Mouse (Mus musculus) ES-Bruce4 (cell line): ENCODE results near the gene Gsg1l2. TPM values are rescaled to one million over a fixed set of nuclear protein-coding genes. Genes with fewer than 3 reads are reported as not detected.

Experiments
- H3K27ac ChIP-seq: 2 replicates; pipeline ENCODE4 v1.5.1; 2012; ENCODE audit warnings: low read length, inconsistent platforms; ENCODE audit not compliant: insufficient read depth
- H3K27me3 ChIP-seq: 2 replicates; pipeline ENCODE4 v1.6.1; 2012; ENCODE audit warnings: mild to moderate bottlenecking, low read length, inconsistent platforms; ENCODE audit not compliant: control insufficient read depth, poor library complexity, insufficient read depth, severe bottlenecking
- H3K36me3 ChIP-seq: 2 replicates; pipeline ENCODE4 v1.6.1; 2012; ENCODE audit warnings: inconsistent platforms, mild to moderate bottlenecking, low read length, moderate library complexity; ENCODE audit not compliant: control insufficient read depth, poor library complexity, insufficient read depth, severe bottlenecking
- H3K4me1 ChIP-seq: one replicate; pipeline ENCODE4 v1.8.1; 2011; ENCODE audit warnings: low read length; ENCODE audit not compliant: control insufficient read depth, insufficient read depth
- H3K4me3 ChIP-seq: 2 replicates; pipeline ENCODE4 v1.5.1; 2011; ENCODE audit warnings: low read depth, mild to moderate bottlenecking, low read length
- H3K9ac ChIP-seq: 2 replicates; pipeline ENCODE4 v1.6.1; 2012; ENCODE audit warnings: low read depth, mild to moderate bottlenecking, inconsistent platforms; ENCODE audit not compliant: poor library complexity, severe bottlenecking
- H3K9me3 ChIP-seq: replicated peaks from 2 replicates; pipeline ENCODE4 v1.6.1; 2012; ENCODE audit warnings: mild to moderate bottlenecking, low read length, inconsistent platforms; ENCODE audit not compliant: control insufficient read depth, poor library complexity, insufficient read depth, severe bottlenecking
- CTCF ChIP-seq: IDR thresholded peaks from one replicate; pipeline ENCODE4 v1.8.1; 2011; ENCODE audit warnings: low read depth, low read length
- EP300 ChIP-seq: IDR thresholded peaks from 2 replicates; pipeline ENCODE4 v1.6.1; 2011; ENCODE audit warnings: low read depth, low read length; ENCODE audit not compliant: insufficient read depth
- POLR2A ChIP-seq: IDR thresholded peaks from one replicate; pipeline ENCODE4 v1.8.1; 2011; ENCODE audit warnings: low read length; ENCODE audit not compliant: insufficient read depth
- polyA plus RNA-seq: library from polyadenylated mRNA; stranded (reverse); fragments of >200 nt; gene quantifications from 2 replicates; pipeline ENCODE4 v1.2.4, GENCODE M21; 2011; ENCODE audit warnings: low read depth; ENCODE audit not compliant: missing spikeins, insufficient read depth, insufficient read length

The Gsg1l2 gene
- polyA plus RNA-seq, 1 experiment, result not detected

DNA sequence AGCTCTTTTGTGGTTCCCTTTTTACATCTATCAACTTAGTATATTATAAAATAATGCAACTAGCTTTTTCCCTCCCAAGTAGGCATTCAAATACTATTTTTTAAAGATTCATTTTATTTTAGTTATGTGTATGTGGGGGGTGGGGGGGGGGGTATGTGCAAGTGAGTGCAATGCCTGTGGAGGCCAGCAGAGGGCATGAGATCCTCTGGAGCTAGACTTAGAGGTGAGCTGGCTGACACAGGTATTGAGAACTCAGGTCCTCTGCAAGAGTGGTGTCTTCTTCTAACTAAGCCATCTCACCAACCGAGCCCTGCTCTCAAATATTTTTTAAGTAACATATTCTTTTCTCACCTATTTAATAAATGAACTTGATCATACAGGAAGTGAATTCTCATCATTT is 31.1 kb downstream of the Gsg1l2 start:
- Histone ChIP-seq H3K36me3 (no peaks in the 10 kb centered on the region; the same call in 1 of the 2 replicates), H3K4me3 (no peak overlapping the region), H3K4me1 (peaks cover 2% of the 10 kb centered on the region), H3K9me3 (no peaks in the 10 kb centered on the region), H3K27ac (no peak overlapping the region), H3K27me3 (no peaks in the 10 kb centered on the region), H3K9ac (no peak overlapping the region)
- TF ChIP-seq CTCF (peak; percentile 46), EP300 (no peak), POLR2A (no peak)

DNA sequence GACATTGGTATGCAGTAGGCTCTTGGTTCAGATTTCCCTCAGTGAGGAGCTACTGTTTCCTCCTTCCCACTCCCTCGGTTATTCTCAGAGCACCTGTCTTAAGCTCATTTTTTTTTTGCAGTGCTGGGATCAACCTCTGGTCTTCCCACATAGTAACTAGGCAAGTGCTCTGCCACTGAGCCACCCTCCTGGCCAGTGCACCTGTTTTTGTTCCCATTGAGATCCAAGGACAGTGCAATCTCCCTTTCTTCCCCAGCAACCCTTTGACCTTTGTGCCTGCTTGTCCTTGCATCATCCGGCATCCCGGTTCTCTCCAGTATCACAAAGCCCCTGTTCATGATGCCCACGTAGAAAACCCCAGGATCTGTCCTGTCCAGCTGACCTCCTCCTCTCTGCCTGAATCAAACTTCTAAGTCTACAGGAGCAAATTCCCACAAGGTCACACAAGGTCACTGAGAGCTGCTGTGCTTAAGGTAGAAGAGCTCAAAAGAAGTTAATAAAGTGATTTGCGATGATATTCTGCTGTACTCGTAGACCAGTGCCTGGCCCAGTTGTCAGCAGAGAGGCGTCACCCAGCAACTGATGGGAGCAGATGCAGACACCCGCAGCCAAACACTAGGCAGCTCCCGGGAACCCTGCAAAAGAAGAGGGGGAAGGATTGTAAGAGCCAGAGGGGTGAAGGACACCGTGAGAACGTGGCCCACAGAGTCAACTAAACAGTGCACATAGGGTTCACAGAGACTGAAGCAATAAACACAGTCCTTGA is 32.6 kb downstream of the Gsg1l2 start:
- Histone ChIP-seq H3K27me3 (no peaks in the 10 kb centered on the region), H3K36me3 (no peaks in the 10 kb centered on the region; the same call in 1 of the 2 replicates), H3K4me3 (no peak overlapping the region), H3K4me1 (peaks cover 2% of the 10 kb centered on the region), H3K27ac (no peak overlapping the region), H3K9me3 (no peaks in the 10 kb centered on the region), H3K9ac (no peak overlapping the region)
- TF ChIP-seq EP300 (no peak), CTCF (no peak), POLR2A (no peak)

DNA sequence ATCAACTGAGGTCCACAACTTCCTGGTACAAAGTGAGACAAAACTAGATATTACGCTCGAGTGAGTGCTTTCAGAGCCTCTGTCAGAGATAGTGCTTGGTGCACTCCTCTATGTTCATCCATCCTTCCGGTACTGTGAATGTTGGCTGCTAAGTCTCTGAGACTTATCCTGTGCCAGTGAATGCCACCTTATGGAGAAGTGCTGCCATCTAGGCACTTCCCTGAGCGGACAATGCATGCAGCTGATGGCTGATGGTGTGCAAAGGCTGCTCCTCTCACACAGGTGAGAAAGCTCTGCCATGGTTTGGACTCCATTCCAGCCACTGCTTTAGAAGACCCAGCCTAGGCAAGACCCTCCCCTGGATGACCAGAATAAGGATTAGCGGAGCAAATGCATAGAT is 33.6 kb downstream of the Gsg1l2 start:
- TF ChIP-seq POLR2A, result no peak
- no peak for TF ChIP-seq EP300
- no peak for TF ChIP-seq CTCF
- Histone ChIP-seq H3K9ac (no peak overlapping the region), H3K27ac (no peak overlapping the region), H3K9me3 (no peaks in the 10 kb centered on the region), H3K27me3 (no peaks in the 10 kb centered on the region), H3K4me3 (no peak overlapping the region), H3K36me3 (no peaks in the 10 kb centered on the region; the same call in 1 of the 2 replicates), H3K4me1 (peaks cover 2% of the 10 kb centered on the region)

DNA sequence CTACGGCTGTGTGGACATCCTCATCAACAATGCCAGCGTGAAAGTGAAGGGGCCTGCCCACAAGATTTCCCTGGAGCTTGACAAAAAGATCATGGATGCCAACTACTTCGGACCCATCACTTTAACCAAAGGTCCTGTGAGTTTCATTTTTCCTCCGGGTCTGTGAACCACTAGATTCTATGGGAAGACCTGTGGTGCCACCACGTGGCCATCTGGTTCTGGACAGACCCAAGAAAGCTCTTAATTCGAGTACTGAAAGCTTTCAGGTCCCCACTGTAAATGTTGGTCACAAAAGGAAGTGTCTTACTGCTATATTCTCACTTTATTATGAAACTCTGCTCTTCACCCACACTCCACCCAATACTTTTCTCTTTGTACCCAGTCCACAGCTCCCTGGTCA is 37.1 kb downstream of the Gsg1l2 start:
- H3K9ac ChIP-seq, result no peak overlapping the region
- H3K4me3 ChIP-seq, result no peak overlapping the region
- no peak for TF ChIP-seq EP300
- no peak for TF ChIP-seq POLR2A
- no peak for TF ChIP-seq CTCF
- H3K27me3 ChIP-seq, result no peaks in the 10 kb centered on the region
- H3K9me3 ChIP-seq, result no peaks in the 10 kb centered on the region
- H3K27ac ChIP-seq, result no peak overlapping the region
- H3K4me1 ChIP-seq, result peaks cover 2% of the 10 kb centered on the region
- H3K36me3 ChIP-seq, result no peaks in the 10 kb centered on the region; the same call in 1 of the 2 replicates

DNA sequence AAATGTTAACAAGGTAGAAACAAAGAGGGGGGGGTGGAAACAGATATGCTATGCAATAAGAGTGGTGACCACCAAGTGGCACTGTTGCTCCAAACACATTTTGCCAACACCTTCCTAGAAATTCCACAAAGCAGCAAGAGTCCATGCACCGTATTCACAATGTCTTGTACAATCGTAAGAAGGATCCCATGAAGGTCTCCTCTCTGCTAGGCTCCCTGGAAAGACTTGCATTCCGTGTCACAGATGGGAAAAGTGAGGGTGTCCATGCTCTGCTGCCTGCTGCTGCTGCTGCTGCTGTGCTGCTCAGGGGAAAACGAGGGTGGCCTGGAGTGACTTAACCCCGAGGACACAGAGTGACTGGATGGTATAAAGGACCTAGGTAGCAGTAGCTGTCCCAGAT is 45.2 kb downstream of the Gsg1l2 start:
- H3K4me3 ChIP-seq, result no peak overlapping the region
- no peaks in the 10 kb centered on the region for H3K27me3 ChIP-seq
- no peak overlapping the region for H3K9ac ChIP-seq
- H3K4me1 ChIP-seq, result no peaks in the 10 kb centered on the region
- H3K9me3 ChIP-seq, result no peaks in the 10 kb centered on the region
- no peak overlapping the region for H3K27ac ChIP-seq
- H3K36me3 ChIP-seq, result no peaks in the 10 kb centered on the region
- TF ChIP-seq CTCF (peak; percentile 17), POLR2A (no peak)

DNA sequence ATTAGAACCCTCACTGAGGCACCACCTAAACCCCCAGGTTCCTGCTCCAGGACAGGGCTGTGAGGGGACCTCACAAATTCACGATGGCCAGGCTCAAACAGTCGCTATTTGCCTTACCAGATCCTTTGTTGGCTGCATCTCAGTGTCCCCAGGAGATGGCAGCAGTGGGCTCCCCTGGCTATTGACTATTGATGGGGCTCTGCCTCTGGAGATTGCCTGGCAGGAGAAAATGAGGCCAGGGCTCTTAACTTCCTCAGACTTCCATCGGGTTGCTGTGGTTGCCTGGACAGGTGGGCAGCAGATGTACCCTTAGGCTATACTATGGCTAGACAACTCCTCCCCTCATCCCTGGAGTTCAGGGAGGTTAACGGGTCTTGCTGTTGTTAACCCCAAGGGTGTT is 45.8 kb downstream of the Gsg1l2 start:
- Histone ChIP-seq H3K27me3 (no peaks in the 10 kb centered on the region), H3K9me3 (no peaks in the 10 kb centered on the region), H3K36me3 (no peaks in the 10 kb centered on the region), H3K9ac (no peak overlapping the region), H3K4me1 (no peaks in the 10 kb centered on the region), H3K27ac (no peak overlapping the region), H3K4me3 (no peak overlapping the region)
- TF ChIP-seq CTCF, result peak; percentile 62
- no peak for TF ChIP-seq POLR2A
